Mouse (Mus musculus): ENCODE measurements around the gene Gpr173. TPM values are rescaled to one million over a fixed set of nuclear protein-coding genes. Genes with fewer than 3 reads are reported as not detected.

The Gpr173 gene
- total RNA-seq, 2 experiments from 2014 or later = 3.4 to 3.9 TPM

Other genes with a start within 250 kb of the Gpr173 start
- 10 to 100 TPM; 57.9 to 59.3 TPM for gene Iqsec2, start 224.4 kb downstream of the Gpr173 start, total RNA-seq (2021)
- 10 to 100 TPM; 41.9 to 70.5 TPM for gene Kdm5c, start 135.7 kb downstream of the Gpr173 start, total RNA-seq (2021)
- gene Kantr, start 41.2 kb downstream of the Gpr173 start, total RNA-seq (2021) = 1 to 10 TPM; 3.0 to 3.5 TPM
- 10 to 100 TPM; 13.5 to 14.6 TPM for gene Tspyl2, start 26.3 kb downstream of the Gpr173 start, total RNA-seq (2021)
- gene Cldn34a, start 194.6 kb upstream of the Gpr173 start, total RNA-seq (2021) = not detected